Mouse (Mus musculus) CD4-positive, CD25-positive, alpha-beta regulatory T cell, adult 4 months (primary cell): ENCODE data around the gene Meox1. TPM values are rescaled to one million over a fixed set of nuclear protein-coding genes. Genes with fewer than 3 reads are reported as not detected.

ENCODE experiments used
- ATAC-seq: one replicate; pipeline ENCODE4 v1.8.0; 2017
- polyA plus RNA-seq, 2 experiments: library from polyadenylated mRNA; unstranded; fragments of 100-300 nt; shearing (Covaris generic); gene quantifications; one replicate each; pipeline ENCODE4 v1.2.1; 2017

The Meox1 gene
- not detected for polyA plus RNA-seq

DNA sequence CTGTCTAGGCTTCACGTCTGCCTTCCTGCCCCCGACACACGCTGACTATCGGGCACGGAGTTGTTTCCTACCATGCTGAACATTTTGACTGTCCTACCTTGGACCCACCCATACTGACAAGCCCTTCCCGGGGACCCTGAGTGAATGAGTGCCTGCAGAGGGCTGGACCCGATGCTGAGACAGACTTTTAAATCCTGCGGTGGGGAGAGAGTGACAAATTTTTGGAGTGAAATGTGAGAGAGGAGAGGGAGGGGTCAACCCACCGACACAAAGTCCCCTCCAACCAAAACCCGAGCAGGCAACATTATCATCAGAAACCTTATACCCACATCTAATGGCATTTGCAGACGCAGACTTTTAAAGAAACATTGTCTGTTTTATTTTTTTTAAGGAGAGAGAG lies at the start of gene Meox1:
Meox1 (minus strand) TSS at position 171 of the 400 bp plus-strand sequence.
- ATAC-seq = no peak

- ATAC-seq = no peak
These were observed 48.9 kb upstream of the Meox1 start for GRCm38 (mm10) chr11:101943055-101943454.

DNA sequence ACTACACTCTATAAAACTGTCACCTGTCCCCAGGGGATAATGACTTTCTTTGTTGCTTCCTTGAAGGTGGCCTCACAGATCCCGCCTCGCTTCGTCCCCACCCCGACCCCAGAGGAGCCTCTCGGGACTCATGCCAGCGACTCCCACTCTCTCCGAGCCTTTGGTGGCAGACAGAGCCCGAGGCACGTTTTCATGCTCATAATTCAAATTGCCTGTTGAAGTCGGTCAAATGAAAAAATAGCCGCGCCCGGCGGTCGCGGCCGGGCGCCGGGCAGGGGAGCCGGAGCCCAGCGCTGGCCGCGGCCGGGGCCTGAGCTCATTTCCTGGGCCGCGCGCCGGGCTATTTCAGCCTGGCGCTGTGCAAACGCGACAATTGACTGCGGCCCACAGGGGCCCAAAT lies 42.9 kb upstream of the Meox1 start:
- no peak for ATAC-seq

- no peak for ATAC-seq
These were observed 42.2 kb upstream of the Meox1 start for GRCm38 (mm10) chr11:101936421-101936820.

- ATAC-seq = no peak
These were observed 41.6 kb upstream of the Meox1 start for GRCm38 (mm10) chr11:101935743-101936142.

- no peak for ATAC-seq
These were observed 37.8 kb upstream of the Meox1 start for GRCm38 (mm10) chr11:101931978-101932377.

- no peak for ATAC-seq
These were observed 34.0 kb upstream of the Meox1 start for GRCm38 (mm10) chr11:101928030-101928762.

DNA sequence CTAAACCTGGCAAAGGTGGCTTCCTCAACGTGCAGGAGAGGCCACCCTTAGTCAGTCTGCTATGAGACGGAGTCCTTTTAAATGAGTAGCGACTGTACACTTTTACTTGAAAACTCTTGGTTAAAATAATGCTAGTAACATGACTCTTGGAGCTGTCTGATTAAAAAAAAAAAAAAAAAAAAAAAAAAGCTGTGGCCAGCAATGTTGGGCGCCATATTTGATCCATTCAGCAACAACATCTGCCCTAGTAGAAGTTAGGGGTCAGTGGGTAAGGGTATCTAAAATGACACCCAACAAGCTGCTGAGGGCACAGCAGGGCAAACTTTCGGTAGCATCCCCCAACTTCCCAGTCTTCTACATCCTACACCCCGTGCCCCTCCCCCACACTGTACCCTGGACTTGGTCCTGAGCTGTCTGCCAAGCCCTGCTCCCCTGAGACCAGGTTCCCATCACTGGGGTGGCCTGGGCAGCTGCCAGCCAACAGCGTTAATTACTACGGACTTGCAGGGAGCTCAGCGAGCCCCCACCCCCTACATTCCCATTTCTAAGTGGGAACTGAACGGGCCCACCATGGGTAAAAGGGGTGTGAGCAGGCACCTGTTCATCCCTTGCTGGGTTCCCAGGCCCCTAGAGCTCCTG lies 32.9 kb upstream of the Meox1 start:
- ATAC-seq = no peak

- ATAC-seq = no peak
These were observed 31.5 kb upstream of the Meox1 start for GRCm38 (mm10) chr11:101925636-101926035.

- ATAC-seq = no peak
These were observed 30.3 kb upstream of the Meox1 start for GRCm38 (mm10) chr11:101924441-101924976.

- no peak for ATAC-seq
These were observed 29.8 kb upstream of the Meox1 start for GRCm38 (mm10) chr11:101923988-101924387.

GRCm38 (mm10) chr11:101921361-101921952 lies 27.3 kb upstream of the Meox1 start:
- no peak for ATAC-seq

- ATAC-seq = no peak
These were observed 25.5 kb upstream of the Meox1 start for GRCm38 (mm10) chr11:101919660-101920059.

DNA sequence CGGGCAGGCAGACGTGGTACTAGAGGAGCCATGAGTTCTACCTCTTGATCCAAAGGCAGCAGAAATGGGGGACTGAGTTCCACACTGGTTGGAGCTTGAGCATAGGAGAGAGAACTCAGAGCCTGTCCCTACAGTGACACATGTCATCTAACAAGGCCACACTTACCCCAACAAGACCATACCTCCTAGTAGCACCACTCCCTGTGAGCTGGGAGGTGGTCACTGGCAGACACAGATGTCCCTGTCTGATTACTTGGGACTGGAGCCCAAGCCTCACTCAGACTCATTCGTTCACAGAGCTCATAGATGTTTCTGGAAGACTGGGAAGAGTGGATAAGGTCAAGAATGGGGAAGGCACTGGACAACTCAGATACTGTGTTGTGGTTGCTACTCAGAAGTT lies 24.4 kb upstream of the Meox1 start:
- ATAC-seq = no peak

GRCm38 (mm10) chr11:101916772-101917171 lies 22.6 kb upstream of the Meox1 start:
- no peak for ATAC-seq

GRCm38 (mm10) chr11:101913591-101913990 lies 19.4 kb upstream of the Meox1 start:
- ATAC-seq = no peak

DNA sequence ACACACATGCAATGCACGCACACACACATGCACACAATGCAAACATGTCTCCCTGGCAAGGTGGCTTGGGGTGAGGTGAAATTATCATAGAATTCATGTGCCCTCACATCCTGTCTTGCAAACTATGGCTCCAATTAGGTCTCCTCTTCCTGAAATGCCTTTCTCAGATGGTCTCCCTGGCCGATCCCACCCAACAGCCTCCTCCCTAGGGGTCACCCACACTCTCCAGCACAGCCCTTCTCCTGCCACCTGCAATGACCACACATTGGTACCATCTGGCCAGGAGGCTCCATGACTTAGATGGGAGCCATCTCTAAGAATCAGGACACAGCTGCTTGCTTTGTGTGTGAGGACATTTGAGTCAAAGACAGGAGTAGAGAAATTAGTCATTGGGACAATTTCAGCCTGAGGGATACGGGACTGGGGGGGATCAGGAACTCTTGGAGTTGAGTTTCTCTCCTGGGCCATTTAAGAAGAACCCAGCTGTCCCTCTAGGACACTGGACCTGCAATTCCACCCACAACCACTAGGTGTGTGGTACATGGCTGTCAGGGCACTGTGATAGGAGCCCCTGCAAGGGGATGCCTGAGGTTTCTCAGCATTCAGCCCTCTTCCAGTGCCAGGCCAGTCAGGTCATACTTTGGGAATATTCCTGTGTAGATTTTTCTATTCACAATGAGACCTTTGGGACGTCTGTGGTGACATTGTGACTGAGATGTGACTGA lies 17.8 kb upstream of the Meox1 start:
- ATAC-seq = no peak

DNA sequence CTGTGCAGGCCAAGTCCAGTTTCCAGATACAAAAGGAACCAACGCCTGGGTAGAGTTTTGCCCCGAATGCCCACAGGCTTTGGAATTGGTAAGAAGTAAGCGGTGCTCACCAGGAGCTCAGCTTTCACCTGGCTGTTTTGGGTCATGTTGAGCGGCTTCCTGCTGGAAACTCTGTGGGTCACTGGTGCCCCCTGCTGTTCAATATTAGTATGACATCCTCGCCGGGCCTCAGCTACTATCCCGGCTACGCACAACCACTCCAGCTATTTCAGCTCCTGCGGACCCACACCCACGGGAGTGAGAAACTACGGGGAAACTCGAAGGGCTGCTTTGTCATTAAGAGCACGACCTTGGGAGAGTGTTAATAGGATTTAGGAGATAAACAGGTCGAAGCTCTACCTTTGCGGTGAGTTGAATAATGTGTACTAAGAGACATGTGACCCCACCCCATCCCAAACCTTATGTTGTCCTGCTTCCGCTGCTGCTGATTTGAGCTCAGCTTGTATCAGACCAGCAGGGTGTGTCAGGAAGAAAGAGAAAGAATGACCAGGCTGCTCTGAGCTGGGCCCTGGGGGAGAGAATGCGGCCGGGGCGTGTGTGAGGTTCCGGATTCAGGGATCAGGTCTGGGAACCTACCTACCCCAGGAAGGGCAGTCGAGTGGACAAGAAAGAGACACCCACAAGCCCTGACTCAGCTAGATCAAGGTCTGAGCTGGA lies 16.2 kb upstream of the Meox1 start:
- ATAC-seq = no peak

DNA sequence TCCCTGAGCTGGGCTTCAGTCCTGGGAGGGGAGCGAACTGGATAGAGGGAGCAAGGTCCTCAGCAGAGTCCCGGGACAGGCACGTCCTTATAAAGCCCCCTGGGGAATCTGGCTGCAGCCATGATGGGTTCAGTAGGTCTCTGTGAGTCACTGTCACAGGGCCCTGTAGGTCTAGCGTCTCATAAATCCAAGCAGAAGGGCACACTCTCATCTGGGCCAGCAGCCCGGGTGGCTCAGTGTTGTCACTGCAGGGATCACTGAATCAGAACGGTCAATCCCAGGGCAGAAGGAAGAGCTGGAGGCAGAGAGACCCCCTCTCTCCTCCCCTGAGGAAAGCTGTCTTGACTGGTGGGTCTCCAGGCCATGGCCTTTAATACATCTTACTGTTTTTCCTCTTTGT lies 14.6 kb upstream of the Meox1 start:
- no peak for ATAC-seq

- ATAC-seq = no peak
These were observed 10.9 kb upstream of the Meox1 start for GRCm38 (mm10) chr11:101905115-101905514.

GRCm38 (mm10) chr11:101901309-101901708 lies 7.1 kb upstream of the Meox1 start:
- no peak for ATAC-seq

- no peak for ATAC-seq
These were observed 4.2 kb upstream of the Meox1 start for GRCm38 (mm10) chr11:101898328-101898727.
